Mouse (Mus musculus) ovary, adult 10 weeks (tissue): ENCODE measurements around the gene Mex3a. TPM values are rescaled to one million over a fixed set of nuclear protein-coding genes. Genes with fewer than 3 reads are reported as not detected.

Experiments used
- polyA plus RNA-seq: library from polyadenylated mRNA; stranded (reverse); fragments of 350-450 nt; fragmentation: Illumina TruSeq; extraction: RNeasy Lipid Tissue Mini Kit (QIAGEN cat#74804); gene quantifications from one replicate; pipeline ENCODE4 v1.2.3, GENCODE M21; 2014

Mex3a gene
- 26.1 TPM for polyA plus RNA-seq

GRCm38 (mm10) chr3:88532299-88532674 is at the start of gene Mex3a:
Gene Mex3a, plus strand, starts transcription at chr3:88532395.

GRCm38 (mm10) chr3:88509692-88510420 is 22.3 kb upstream of the Mex3a start, which contains the start of gene Lmna:
Gene Lmna, minus strand, starts transcription at chr3:88509956.

GRCm38 (mm10) chr3:88548180-88548917 is 16.2 kb downstream of the Mex3a start, which contains the start of gene Rab25:
Gene Rab25, minus strand, starts transcription at chr3:88548300.

GRCm38 (mm10) chr3:88552676-88553524 is 20.7 kb downstream of the Mex3a start, which contains the start of gene Lamtor2:
Gene Lamtor2, minus strand, starts transcription at chr3:88553074.

GRCm38 (mm10) chr3:88553525-88553879 is 21.3 kb downstream of the Mex3a start, which contains the start of gene Ubqln4:
Gene Ubqln4, plus strand, starts transcription at chr3:88553758.

GRCm38 (mm10) chr3:88575540-88575939 is 43.3 kb downstream of the Mex3a start, which contains the start of gene Ssr2:
Gene Ssr2, plus strand, starts transcription at chr3:88575876.

Other genes starting within 250 kb of the Mex3a start
- not detected for gene Gm38392, start 245.2 kb upstream of the Mex3a start, polyA plus RNA-seq
- 6.1 TPM for gene Tsacc, start 235.4 kb upstream of the Mex3a start, polyA plus RNA-seq
- gene Cct3, start 235.3 kb upstream of the Mex3a start, polyA plus RNA-seq = 183 TPM
- 1.7 TPM for gene Glmp, start 207.4 kb upstream of the Mex3a start, polyA plus RNA-seq
- not detected for gene Tmem79, start 196.2 kb upstream of the Mex3a start, polyA plus RNA-seq
- gene Smg5, start 196.1 kb upstream of the Mex3a start, polyA plus RNA-seq = 22.4 TPM
- 1.00 TPM for gene Paqr6, start 167.8 kb upstream of the Mex3a start, polyA plus RNA-seq
- gene Bglap3, start 159.7 kb upstream of the Mex3a start, polyA plus RNA-seq = not detected
- not detected for gene Bglap2, start 153.7 kb upstream of the Mex3a start, polyA plus RNA-seq
- gene Bglap, start 147.9 kb upstream of the Mex3a start, polyA plus RNA-seq = not detected
- gene Pmf1, start 122.1 kb upstream of the Mex3a start, polyA plus RNA-seq = 5.2 TPM
- 11.5 TPM for gene Slc25a44, start 107.3 kb upstream of the Mex3a start, polyA plus RNA-seq
- gene Sema4a, start 71.2 kb upstream of the Mex3a start, polyA plus RNA-seq = 4.3 TPM
- gene Lmna, start 22.4 kb upstream of the Mex3a start, polyA plus RNA-seq = 5.7 TPM
- gene Rab25, start 15.9 kb downstream of the Mex3a start, polyA plus RNA-seq = not detected
- 3.2 TPM for gene Lamtor2, start 20.7 kb downstream of the Mex3a start, polyA plus RNA-seq
- gene Ubqln4, start 21.4 kb downstream of the Mex3a start, polyA plus RNA-seq = 24.3 TPM
- 43.2 TPM for gene Ssr2, start 43.5 kb downstream of the Mex3a start, polyA plus RNA-seq
- 12.9 TPM for gene Arhgef2, start 73.6 kb downstream of the Mex3a start, polyA plus RNA-seq
- gene Rxfp4, start 120.7 kb downstream of the Mex3a start, polyA plus RNA-seq = not detected
- gene Khdc4, start 153.4 kb downstream of the Mex3a start, polyA plus RNA-seq = 63.1 TPM
- gene Rit1, start 184.4 kb downstream of the Mex3a start, polyA plus RNA-seq = 11.4 TPM
- gene Syt11, start 242.8 kb downstream of the Mex3a start, polyA plus RNA-seq = 19.6 TPM